Mouse (Mus musculus) frontal cortex, postnatal 25 days (tissue): ENCODE results near the gene Twist2.
A peak's percentile ranks its signal among the peaks of the same experiment; 100 is the strongest.

Source experiments
- DNase-seq, 2 experiments: peaks; one replicate each; pipeline ENCODE4 v3.0.0; 2022; ENCODE audit warnings: low spot score in 2 of 2

Twist2 gene

GRCm38 (mm10) chr1:91816571-91816970 is 15.3 kb downstream of the Twist2 start:
- DNase-seq: no peak

GRCm38 (mm10) chr1:91819237-91819636 is 18.0 kb downstream of the Twist2 start:
- no peak for DNase-seq

GRCm38 (mm10) chr1:91820531-91820930 is 19.3 kb downstream of the Twist2 start:
- DNase-seq: no peak

GRCm38 (mm10) chr1:91822316-91822824 is 21.1 kb downstream of the Twist2 start:
- no peak for DNase-seq

GRCm38 (mm10) chr1:91823530-91823929 is 22.3 kb downstream of the Twist2 start:
- DNase-seq: no peak

GRCm38 (mm10) chr1:91823951-91824350 is 22.7 kb downstream of the Twist2 start:
- no peak for DNase-seq

GRCm38 (mm10) chr1:91825261-91825660 is 24.0 kb downstream of the Twist2 start:
- no peak for DNase-seq

- DNase-seq: no peak
Observed at GRCm38 (mm10) chr1:91831978-91832377, 30.7 kb downstream of the Twist2 start.

- DNase-seq: no peak
Observed at GRCm38 (mm10) chr1:91839557-91839956, 38.3 kb downstream of the Twist2 start.

- DNase-seq: peak in 1 of 2 experiments; percentile 14
Observed at GRCm38 (mm10) chr1:91839979-91840378, 38.7 kb downstream of the Twist2 start.

GRCm38 (mm10) chr1:91844236-91844635 is 43.0 kb downstream of the Twist2 start:
- DNase-seq: no peak

GRCm38 (mm10) chr1:91844681-91845379 is 43.6 kb downstream of the Twist2 start:
- DNase-seq: no peak

- no peak for DNase-seq
Observed at GRCm38 (mm10) chr1:91845380-91845957, 44.2 kb downstream of the Twist2 start.

GRCm38 (mm10) chr1:91851300-91851699 is 50.0 kb downstream of the Twist2 start:
- DNase-seq: no peak

- DNase-seq: no peak
Observed at GRCm38 (mm10) chr1:91856771-91857664, 55.8 kb downstream of the Twist2 start.

- no peak for DNase-seq
Observed at GRCm38 (mm10) chr1:91858101-91858790, 57.0 kb downstream of the Twist2 start.

GRCm38 (mm10) chr1:91858901-91859300 is 57.6 kb downstream of the Twist2 start:
- DNase-seq: no peak

GRCm38 (mm10) chr1:91861511-91861910 is 60.2 kb downstream of the Twist2 start:
- DNase-seq: no peak

GRCm38 (mm10) chr1:91866001-91866400 is 64.7 kb downstream of the Twist2 start:
- DNase-seq: no peak

GRCm38 (mm10) chr1:91871101-91871500 is 69.8 kb downstream of the Twist2 start:
- DNase-seq: no peak

GRCm38 (mm10) chr1:91872388-91873059 is 71.3 kb downstream of the Twist2 start:
- no peak for DNase-seq
